8 mouse cellular contexts compared by ENCODE assay signal in genomic region chr5:117492933-117493863, GRCm38 (mm10).
DNase-seq lines count a peak whose midpoint lies in the region; ATAC-seq and TF ChIP-seq lines count a peak whose summit lies in the region.

No protein-coding gene starts in this region.

- TF ChIP-seq EP300 in stomach, postnatal 0 days (optimal IDR thresholded peaks at IDR 0.05), result no peak

- WGBS in hindbrain, embryonic 15.5 days, result 5% methylated on average over 31 of the region's 31 CpGs
- 21% methylated on average over 31 of the region's 31 CpGs for WGBS in stomach, postnatal 0 days

- ATAC-seq in hindbrain, embryonic 15.5 days (ENCODE audit: low FRiP score, low read depth), result peak; percentile 83
- peak; percentile 45 for ATAC-seq in megakaryocyte progenitor cell, adult 5-6 weeks (replicated peaks; ENCODE audit: poor library complexity)
- ATAC-seq in stomach, postnatal 0 days (ENCODE audit: low FRiP score, low TSS enrichment), result peak; percentile 38; the same call in 1 of the 2 replicates

- peaks cover 19% of the 10 kb centered on the region for H3K4me1 ChIP-seq in hindbrain, embryonic 15.5 days (replicated peaks)
- no peaks in the 10 kb centered on the region for H3K4me1 ChIP-seq in stomach, postnatal 0 days (replicated peaks; ENCODE audit: control insufficient read depth, insufficient read depth)

- peak overlapping the region; percentile 75 for H3K27ac ChIP-seq in hindbrain, embryonic 15.5 days (replicated peaks)
- H3K27ac ChIP-seq in stomach, postnatal 0 days (replicated peaks), result no peak overlapping the region

- H3K9me3 ChIP-seq in hindbrain, embryonic 15.5 days, result no peaks in the 10 kb centered on the region
- no peaks in the 10 kb centered on the region for H3K9me3 ChIP-seq in stomach, postnatal 0 days (ENCODE audit: control insufficient read depth, low read length)

- peak overlapping the region; percentile 25 for H3K4me3 ChIP-seq in hindbrain, embryonic 15.5 days
- no peak overlapping the region for H3K4me3 ChIP-seq in stomach, postnatal 0 days (ENCODE audit: low read depth, low read length)

- H3K36me3 ChIP-seq in hindbrain, embryonic 15.5 days, result no peaks in the 10 kb centered on the region
- H3K36me3 ChIP-seq in stomach, postnatal 0 days (ENCODE audit: control insufficient read depth, insufficient read depth, low read length), result no peaks in the 10 kb centered on the region

- H3K9ac ChIP-seq in hindbrain, embryonic 15.5 days, result 0 out of 2 replicates have a peak overlapping the region, but pooled peaks have one; percentile 11
- no peak overlapping the region for H3K9ac ChIP-seq in stomach, postnatal 0 days (ENCODE audit: low read length)

- no peaks in the 10 kb centered on the region for H3K27me3 ChIP-seq in hindbrain, embryonic 15.5 days
- no peaks in the 10 kb centered on the region for H3K27me3 ChIP-seq in stomach, postnatal 0 days (ENCODE audit: control insufficient read depth, insufficient read depth, low read length)

- TF ChIP-seq CTCF in stomach, postnatal 0 days (IDR thresholded peaks at IDR 0.05; ENCODE audit: low read depth), result no peak

- peak overlapping the region; percentile 60 for H3K4me2 ChIP-seq in hindbrain, embryonic 15.5 days
- no peak overlapping the region; the same call in 1 of the 2 replicates for H3K4me2 ChIP-seq in stomach, postnatal 0 days (replicated peaks; ENCODE audit: low read depth)

- peak; percentile 43 to 58 for DNase-seq in kidney, postnatal 4 days
- no peak for DNase-seq in kidney, postnatal 36 days
- DNase-seq in embryo, embryonic 11.5 days (ENCODE audit: low read depth, low spot score), result peak; percentile 50
- DNase-seq in stomach, postnatal 0 days (ENCODE audit: low spot score), result peak; percentile 21
- DNase-seq in kidney, postnatal 14 days, result no peak
- DNase-seq in heart, postnatal 4 days, result no peak

Comparison
In these comparisons a context has a peak if more than half of its experiments do, and no peak if none do; other contexts are left out.
1. DNase-seq: peak in kidney, postnatal 4 days (2 of 2), embryo, embryonic 11.5 days (single experiment) and stomach, postnatal 0 days (single experiment); none in kidney, postnatal 36 days (0 of 2), kidney, postnatal 14 days (single experiment) and heart, postnatal 4 days (single experiment).
2. Peak in every context shown above with its lines, with median percentiles within 50 percentile points of each other: ATAC-seq.